Mouse (Mus musculus): ENCODE data around the gene Zeb2.
"Not testable (repeated sequence)": the region's sequence is repeated elsewhere in the genome, so short reads cannot be mapped to it uniquely, and the experiment has no call there.

Zeb2 gene

DNA sequence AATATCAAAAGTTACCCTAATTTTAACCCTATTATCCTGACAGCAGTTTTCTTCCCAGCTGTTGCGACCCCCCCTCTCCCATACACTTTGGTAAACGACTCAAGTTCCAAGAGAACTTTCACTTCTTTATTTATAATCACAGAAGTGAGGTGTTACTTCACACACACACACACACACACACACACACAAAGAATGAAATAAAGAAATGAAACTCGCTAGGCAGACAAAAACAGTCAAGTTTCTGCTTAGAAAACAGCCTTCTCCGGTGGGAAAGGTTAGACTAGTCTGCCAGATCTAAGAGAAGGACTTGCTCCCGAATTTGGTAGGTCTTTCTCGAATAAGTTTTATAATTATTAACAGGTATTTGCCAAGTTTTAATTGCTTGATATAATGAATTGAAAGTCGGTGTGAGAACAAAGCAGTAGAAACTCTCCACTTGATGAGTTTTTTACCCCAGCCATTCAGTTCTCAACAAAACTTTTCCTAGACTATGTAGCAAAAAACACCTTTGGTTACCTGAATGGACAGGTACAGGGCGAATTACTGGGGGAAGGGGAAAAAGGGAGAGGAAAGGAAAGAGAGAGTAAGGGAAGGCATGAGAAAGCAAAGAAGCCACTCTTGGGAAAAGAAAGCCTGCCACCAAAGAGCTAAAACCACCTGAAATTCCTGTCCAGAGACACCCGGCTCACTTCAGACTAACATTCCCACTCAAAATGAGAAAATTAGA, 5.0 kb downstream of the Zeb2 start:
- no peak for DNase-seq (ENCODE audit: extremely low spot score, low spot score)

DNA sequence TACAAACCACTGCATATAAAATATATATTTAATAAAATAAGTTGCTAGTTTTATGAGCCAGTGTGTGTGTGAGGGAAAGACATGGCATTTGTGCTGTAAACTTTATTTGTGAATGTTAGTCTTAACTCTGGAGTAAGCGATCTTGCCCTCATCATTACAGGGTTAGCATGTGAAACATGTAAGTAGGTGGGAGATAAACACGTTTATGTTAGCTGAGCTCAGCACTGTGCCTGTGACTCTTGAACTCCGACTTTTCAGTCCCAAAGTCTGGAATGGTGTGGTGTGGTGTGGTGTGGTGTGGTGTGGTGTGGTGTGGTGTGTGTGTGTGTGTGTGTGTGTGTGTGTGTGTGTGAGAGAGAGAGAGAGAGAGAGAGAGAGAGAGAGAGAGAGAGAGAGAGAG, 5.6 kb downstream of the Zeb2 start:
- not testable (repeated sequence) for DNase-seq (ENCODE audit: extremely low spot score, low spot score)

DNA sequence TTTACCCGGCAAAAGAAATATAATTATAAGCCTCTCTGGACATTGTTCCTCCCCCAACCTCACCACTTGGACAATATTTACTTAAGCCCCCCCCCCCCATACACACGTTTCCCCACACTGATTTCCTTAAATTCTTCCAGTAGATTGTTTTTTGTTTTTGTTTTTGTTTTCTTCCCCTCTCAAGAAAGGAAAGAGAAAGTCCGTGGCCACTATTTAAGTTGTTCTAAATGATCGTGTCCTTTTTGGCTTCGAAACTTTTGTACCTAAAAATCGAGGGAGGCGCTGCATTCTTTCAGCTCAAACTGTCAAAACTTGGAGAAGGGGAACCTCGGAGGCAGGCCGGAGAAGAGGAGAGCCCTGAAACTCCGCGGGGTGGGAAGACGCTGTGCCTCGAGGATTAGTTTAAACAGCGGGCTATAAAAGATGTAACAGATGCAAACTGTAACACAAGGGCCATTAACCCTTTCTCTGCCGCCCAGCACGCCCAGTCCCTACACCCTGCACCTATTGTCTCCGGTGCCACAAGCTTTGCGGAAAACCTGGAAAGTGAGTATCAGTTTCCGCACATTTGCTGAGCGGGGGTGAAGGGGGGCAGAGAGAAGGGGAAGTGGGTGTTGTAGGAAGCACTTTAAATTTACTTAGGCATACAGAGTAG, 6.3 kb downstream of the Zeb2 start:
- peak; percentile 75 for DNase-seq (ENCODE audit: extremely low spot score, low spot score)

DNA sequence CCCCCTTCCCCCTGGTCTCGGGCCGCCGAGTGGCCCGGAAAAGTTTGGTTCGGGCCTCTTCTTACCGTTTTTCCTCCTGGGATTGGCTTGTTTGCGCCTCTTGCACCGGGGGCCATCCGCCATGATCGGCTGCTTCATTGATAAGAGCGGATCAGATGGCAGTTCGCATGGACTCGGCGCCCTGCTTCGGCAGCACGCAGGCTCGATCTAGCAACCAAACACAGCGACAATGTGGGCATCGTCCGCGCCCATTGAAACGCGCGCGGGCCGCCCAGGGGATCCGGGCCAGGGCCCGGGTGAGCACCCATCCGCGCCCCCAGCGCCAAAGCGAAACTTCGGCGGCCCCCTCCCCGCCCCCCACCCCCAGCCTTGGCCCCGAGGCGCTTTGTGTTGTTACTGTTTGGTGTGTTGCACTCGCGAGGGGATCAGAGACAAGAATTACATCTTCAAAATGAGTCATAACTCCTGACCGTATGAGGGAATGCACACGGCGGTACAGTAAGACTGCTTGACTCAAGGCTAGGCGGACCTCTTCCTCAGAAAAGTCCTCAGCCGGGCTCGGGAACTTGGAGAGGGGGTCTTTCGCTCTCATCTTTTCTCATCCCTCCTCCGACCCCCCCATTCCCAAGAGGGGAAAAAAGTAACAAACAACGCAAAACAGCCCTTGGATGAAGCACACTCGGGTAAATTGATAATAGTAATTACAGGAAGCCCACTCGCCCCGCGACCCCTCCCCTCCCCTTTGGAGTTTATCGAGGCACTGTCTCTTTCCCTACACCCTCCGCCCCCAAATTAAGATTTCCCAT, 7.0 kb downstream of the Zeb2 start:
- peak; percentile 76 for DNase-seq (ENCODE audit: extremely low spot score, low spot score)

DNA sequence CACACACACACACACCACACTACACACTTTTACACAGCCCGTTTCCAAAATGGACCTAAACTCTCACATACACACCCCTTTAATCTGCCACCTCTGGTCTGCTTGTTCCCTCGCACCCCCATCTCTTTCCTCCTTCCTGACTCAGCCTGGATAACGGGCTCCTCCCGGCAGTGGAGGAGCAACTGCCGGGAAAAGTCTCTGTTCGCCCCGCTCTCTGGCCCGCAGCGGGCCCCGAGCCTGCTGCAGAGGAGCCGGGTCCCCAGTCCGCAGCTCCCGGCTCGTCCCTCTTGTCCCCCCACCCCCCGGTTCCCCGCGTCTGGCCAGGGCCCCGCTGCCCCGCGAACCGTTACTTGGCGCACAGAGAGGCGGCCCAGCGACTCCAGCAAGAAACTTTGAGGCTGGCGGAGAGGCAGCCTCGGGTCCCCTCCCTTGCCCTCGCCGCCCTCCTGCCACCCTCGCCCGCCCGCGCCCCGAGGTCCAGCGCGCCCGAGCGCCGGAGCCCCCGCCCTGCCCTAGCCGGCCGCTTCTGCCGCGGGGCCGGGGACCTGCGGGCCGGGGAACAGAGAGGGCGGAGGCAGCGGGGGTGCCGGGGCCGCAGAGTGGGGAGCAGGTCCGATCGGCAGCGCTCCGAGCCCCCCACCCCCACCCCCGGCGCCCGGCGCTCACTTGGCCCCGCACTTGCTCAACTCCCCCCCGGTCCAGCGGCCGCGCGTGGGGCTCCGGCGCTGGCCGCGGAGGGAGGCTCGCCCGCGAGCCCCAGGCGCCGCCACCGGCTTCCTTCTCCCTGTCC, 7.8 kb downstream of the Zeb2 start:
- peak; percentile 74 for DNase-seq (ENCODE audit: extremely low spot score, low spot score)

DNA sequence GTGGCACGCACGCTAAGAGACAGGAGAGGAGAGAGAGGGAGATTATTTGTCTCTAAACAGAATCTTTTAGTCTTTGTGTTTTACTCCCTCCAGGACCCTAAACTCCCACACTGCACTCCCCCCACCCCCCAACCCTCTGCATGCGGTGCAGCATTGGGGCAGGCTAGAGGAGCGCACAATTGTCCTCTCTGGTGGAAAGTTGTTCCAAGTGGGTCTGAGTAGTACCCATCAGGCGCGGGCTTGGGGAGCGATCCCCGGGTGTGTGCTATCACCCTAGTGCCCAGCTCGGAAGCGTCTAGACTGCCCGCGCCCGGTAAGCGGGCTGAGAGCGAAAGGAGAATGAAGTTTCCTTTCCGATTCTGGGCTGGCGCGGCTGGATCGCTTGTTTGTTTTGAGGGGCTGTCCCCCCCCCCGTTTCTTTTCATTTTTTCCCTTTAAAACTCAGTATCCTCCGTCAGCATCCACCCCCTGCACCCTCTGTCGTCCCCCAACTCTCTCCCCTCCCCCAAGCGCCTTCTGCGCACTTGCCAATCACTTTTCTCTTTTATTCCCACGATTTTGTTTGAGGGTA, 8.6 kb downstream of the Zeb2 start:
- DNase-seq (ENCODE audit: extremely low spot score, low spot score), result peak; percentile 63

DNA sequence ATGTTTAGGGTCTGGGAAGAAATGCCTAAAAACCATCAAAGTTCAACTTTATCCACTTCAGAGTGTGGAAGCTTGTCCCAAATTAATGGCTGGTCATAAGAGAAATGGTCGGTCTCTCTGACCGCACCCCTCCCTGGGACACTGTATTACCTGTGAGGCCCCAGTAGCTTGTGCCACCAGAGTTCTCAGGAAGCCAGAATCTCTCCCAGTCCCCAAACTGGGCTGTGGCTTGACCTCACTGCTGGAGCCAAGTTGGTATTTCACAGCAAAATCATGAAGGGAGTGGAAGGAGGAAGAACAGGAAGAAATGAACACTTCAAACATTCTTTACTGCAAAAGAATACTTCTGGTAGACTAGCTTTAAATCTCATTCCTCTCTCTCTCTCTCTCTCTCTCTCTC, 9.6 kb downstream of the Zeb2 start:
- peak; percentile 28 for DNase-seq (ENCODE audit: extremely low spot score, low spot score)

DNA sequence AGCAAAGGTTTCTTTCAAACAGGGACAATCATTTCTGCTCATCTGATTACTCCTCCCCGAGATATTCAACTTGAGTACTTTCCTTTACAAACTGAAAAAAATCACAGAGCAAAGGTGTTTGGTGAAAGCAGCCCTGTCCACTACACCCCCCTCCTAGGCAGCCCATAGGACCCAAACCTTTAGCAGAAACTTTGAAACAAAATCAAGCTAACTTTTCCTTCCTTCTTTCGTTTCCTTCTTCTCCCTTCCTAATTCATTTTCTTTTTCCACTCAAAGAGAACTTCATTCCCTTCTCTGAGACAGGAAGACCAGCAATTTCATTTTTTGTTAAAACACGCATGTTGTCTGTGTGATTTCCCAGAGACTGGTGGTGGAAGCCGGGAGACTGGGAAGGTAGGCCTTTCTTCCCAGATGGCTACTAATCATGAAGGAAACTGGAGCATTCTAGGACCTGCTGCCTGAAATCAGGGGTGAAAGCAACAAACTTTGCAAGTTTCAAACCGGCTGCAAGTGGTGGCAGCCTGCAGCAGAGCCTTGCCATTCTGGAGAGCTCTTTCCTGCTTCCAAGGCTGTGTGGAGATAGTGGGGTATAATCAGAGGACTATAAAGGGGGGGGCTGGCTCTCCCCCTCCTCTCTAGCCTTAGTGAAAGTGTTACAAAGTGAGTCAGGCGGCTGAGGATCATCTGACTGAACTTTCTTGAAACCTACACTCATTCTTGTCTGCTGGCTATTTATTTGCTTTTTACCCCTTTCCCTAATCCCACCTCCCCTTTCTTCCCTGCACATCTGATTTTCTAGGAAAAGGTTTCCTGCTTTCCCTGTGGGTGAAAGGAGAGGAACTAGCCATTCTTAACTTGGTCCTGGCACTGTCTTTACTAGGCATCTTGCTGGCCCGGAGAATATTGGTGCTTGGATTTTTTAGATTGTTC, 11.0 kb downstream of the Zeb2 start:
- DNase-seq (ENCODE audit: extremely low spot score, low spot score), result no peak

DNA sequence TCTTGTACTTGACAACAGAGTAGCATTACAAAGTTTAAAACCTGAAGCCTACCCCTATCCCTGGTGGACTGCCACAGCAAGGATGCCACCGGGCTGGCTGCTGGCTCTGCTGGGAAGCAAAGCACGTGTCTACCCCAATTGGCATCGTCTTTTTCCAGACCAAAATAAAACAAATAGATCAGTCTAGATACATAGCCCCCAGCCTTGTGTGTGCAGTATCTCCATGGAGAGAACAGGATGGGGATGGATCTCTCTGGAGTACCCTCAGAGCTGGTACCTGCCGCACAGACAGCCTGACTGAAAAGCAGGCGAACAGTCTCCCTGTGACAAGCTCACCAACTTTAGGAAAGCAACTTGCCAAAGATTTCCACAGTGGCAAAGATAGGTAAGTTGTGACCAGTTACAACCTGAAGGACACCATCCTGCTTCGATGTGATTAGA, 11.9 kb downstream of the Zeb2 start:
- no peak for DNase-seq (ENCODE audit: extremely low spot score, low spot score)

DNA sequence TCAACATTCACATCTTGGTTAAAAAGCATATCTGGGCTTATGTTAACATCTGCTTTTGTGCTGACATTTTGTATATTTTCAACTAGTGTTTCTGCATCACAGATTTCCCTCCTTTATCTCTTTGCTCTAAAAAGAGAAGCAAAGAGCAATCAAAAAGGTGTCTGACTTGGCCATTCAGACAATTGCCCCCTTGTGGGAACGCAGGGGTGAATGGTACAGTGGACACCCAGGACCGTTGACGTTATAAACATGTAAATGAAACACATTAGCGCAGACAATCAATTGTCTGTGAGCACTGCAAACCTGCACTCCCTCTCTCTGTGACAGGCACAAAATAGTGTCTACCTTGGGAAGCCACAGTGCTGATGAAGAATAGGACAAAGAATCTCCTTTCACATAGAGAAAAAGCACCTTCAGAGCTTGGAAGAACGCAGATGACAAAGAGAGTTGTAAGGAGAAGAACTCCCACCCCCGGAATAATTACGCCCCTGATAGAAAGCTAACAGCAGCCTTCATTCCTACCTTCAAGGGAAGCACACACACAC, 12.6 kb downstream of the Zeb2 start:
- no peak for DNase-seq (ENCODE audit: extremely low spot score, low spot score)

DNA sequence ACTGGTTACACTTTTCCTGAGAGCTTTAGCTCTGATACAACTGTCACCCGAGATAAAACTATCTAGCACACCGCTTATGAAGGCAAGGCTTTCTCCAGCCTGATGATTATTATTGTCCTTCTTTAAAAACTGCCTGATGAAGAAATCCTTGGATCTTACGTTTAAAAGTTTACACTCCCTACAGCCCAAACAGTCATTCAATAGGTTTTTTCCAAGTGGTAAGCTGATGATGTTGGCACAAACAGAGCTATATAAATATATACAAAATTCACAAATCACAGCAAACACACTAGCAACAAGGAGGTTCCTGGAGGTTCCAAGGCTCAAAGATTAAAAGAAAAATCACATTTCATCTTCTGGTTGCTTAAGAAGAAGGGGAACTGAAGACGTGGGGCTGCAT, 13.1 kb downstream of the Zeb2 start:
- no peak for DNase-seq (ENCODE audit: extremely low spot score, low spot score)

DNA sequence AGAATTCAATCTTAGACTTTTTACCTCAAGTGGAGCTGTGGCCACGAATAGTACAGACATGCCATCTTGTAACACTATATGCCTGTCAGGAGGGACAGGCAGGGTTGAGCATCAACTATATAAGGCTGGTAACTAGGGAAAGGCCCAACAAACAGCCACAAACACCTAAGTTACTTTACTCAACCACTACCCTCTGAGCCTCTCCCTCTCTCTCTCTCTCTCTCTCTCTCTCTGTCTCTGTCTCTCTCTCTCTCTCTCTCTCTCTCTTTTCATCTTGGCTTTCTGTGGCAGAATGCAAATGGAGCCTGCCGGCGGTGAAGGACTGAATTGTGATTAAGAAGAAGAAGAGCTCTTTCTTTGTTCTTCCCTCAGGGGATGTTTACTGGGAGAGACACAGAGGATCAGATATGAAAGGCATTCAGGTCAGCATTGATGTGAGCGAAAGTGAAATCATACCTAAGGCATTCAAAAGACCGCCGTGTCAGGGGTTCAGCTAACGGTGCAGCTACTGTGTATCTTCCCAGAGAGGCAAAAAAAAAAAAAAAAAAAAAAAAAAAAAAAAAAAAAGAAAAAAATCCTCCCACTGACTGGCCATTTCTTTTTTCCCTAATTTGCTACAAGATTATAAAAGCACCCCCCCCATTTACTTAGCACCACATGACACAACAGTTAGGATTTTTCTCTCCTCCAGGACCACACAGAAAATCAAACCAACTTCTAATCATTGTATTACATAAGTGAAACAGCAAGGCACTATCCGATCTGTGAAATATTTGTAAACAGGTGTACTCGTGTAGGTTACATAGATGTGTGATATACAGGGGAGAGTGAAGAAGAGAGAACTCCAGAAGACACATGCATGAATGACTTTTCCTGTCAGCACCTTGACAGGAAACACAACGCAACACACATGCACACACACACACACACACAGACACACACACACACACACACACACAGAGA, 13.9 kb downstream of the Zeb2 start:
- no peak for DNase-seq (ENCODE audit: extremely low spot score, low spot score)

DNA sequence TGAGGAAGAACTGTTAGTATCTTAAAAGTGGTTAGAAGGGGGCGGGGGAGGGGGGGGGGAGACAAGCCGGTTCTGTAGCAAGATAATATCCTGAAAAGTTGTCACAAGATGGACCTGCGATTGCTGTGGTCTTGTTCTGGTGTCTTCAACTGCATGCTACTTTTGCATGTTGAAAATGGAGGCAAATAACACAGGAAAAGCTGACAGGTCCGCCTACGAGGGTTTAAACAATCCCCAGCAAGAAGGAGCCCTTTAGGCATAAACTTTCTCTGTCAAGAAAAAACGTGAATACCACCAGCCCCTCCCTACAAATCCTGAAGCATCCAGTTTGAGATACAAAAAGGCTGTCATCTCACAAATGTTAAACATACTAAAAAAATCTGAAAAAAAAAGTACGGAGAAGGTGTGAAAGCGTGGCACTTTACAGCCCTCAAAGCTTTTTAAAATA, 15.0 kb downstream of the Zeb2 start:
- DNase-seq (ENCODE audit: extremely low spot score, low spot score), result no peak

DNA sequence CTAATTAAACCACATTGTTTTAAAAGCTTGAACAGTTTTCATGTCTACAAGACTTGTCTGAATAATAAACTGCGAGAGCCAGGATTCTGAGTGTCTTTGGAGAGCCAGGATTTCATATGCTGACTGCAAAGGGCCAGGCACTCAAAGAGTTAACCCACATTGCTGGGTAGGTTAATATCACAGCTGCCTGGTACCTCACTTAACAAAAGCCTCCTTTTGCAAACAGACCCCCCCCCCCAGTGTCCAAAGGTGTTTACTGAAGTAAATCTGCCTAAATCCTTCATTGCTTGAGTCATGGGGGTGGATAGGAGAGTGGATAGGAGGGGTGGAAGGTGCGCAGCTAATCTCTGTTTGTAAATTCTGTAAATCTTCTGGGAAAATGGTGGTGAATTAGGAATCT, 15.6 kb downstream of the Zeb2 start:
- DNase-seq (ENCODE audit: extremely low spot score, low spot score), result no peak

DNA sequence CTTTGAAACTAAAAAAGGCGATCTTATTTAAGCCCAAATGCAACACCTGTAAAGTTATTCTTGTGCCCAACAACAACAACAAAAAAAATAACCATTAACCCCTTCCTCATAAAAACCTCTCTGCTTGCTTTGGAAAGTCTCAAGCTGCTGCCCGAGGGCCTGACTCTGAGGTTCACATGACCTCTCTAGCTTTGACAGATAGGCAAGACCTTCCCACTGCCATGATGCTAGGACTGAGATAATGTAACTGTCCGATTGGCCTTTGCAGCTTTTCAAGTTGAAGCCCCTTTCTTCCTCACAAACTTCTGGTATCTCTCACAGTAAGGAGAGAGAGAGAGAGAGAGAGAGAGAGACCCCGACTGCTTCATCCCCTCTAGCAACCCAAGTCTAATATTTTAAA, 16.2 kb downstream of the Zeb2 start:
- no peak for DNase-seq (ENCODE audit: extremely low spot score, low spot score)

DNA sequence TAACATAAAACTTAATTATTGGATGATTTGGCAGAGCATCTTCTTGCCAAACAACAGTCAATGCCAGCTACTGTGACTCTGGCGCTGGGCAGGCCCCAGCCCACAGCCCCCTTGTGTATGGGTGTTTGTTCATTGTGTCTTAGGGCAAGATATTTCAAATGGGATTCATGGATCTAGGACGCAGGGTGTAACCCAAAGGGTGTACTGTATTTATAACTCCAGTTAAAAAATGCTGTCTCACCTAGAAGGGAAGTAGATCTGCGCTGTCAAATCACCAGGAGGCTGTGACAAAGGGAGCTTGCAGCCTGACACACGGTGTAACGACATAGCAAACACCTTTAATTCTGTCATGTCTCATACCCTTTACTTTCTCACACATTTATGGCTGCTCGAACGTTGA, 16.6 kb downstream of the Zeb2 start:
- DNase-seq (ENCODE audit: extremely low spot score, low spot score), result no peak

DNA sequence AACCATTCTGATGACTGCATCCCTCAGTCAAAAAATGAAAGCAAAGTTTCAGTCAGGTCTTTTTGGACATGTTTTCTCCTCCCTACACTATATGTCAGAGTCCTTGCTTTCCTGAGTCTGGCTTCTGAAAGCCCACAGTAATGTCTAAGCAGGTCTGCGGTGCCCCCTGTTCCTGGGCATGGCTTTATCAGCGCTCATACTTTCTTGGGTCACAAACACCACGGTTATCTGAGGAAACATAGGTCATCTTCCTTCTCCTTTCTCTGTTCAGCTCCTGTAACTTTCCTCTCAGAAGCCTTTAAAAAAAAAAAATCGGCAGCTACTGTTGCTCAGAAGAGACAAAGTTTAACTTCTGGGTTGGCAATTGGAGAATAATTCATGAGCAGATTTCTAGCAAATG, 17.2 kb downstream of the Zeb2 start:
- no peak for DNase-seq (ENCODE audit: extremely low spot score, low spot score)

DNA sequence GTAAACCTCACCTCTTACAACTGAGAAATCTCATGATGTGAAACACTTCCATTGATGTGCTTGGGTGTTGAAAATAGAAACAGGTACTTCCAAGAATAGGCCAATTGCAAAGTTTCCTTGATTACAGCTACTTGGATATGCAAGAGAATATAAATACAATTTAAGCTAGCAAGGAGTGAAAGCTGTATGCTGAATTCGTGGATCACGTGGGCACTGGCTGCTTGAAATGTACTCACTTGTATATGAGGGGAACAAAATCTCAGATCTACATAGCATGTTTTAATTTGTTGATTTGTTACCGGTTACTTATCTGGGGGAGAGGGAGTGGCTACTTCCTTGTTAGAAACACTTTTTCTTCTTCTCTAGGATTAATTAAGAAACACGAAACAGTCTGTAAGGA, 18.1 kb downstream of the Zeb2 start:
- no peak for DNase-seq (ENCODE audit: extremely low spot score, low spot score)

DNA sequence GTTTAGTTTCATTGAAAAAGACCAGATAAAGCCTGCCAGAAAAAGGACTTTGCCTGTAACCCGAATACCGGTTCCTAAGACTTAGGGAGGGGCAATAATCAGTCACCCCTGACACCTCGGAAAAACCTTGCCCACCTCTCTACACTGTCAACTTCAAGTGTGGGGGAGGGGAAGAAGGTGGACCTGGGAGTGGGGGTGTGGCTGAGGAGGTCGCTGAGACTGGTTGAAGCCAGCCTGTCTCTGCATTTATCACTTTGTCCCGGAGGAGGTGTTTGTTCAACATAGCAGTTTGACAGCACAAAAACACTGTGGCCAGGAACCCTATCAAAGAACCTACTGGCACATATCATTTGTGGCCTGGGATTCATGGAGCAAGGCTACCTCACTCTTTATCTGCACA, 19.2 kb downstream of the Zeb2 start:
- no peak for DNase-seq (ENCODE audit: extremely low spot score, low spot score)
